Mouse (Mus musculus): Measurements from ENCODE around the gene Upk1a.

Gene Upk1a

DNA sequence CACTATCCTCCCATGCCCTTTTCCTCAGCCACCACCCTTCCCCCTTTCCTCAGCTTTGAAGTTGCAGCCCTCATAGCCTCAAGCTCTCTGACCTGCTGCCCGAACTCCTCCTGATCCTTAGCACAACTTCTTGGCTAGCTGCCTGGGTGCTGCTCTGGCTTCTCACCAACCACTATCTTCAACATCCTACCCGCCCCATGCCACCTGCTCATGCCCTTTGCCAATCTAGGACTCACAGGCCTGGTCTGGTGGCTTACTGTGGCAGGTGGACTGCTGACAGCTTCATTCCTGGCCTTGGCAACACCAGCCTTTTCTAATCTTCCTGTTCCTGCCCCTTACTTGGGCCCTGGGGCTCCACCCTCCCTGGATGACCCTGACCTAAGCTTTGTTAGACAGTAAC, 39.7 kb downstream of the Upk1a start:
- peak; percentile 58 for DNase-seq (ENCODE audit: low spot score)

DNA sequence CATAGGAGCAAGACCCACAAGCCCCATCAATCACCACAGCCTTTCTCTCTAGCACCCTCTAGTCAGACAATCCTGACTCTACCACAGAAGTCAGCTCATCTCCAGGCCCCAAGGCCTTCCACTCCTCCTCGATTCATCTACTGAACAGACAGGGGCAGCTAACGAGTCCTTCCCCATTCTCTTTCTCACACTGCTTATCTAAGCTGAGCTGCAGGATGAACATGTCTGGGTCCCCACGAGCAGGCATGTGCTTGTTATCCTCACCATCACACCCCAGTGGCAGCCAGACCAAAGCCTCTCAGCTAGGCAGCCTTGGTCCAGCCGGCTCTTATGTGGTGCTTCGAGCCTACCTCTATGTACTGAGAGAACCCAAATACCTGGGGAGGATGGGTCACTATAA, 40.3 kb downstream of the Upk1a start:
- no peak for DNase-seq (ENCODE audit: low spot score)

DNA sequence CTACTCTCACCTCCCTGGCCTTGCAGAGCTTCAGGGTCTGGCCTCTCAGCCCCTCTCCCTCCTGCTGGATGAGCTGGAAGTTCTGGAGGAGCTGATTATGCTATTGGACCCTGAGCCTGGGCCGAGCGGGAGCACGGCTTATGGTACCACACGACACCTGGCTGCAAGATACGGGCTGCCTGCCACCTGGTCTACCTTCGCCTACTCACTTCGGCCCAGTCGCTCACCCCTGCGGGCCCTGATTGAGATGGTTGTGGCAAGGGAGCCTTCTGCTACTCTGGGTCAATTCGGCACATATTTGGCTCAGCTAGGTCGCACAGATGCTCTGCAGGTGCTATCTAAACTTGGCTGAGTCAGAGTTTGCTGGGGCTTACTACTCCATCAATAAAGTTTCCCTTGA, 45.1 kb downstream of the Upk1a start:
- no peak for DNase-seq (ENCODE audit: low spot score)

DNA sequence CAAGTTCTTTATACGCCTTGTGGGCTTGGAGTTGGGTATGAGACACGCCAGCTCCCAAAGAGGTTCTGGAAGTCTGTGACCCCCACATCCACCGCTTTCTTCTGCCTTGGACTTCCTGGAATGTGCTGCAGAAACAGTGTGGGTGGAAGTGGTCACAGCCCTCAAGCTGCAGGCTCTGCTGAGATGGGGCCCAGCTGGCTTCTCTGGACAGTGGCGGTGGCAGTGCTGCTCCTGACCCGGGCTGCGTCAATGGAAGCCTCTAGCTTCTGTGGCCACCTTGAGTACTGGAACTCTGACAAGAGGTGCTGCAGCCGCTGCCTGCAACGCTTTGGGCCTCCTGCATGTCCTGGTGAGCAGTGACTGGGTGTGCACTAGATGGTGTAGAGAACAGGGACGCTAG, 46.6 kb downstream of the Upk1a start:
- no peak for DNase-seq (ENCODE audit: low spot score)

DNA sequence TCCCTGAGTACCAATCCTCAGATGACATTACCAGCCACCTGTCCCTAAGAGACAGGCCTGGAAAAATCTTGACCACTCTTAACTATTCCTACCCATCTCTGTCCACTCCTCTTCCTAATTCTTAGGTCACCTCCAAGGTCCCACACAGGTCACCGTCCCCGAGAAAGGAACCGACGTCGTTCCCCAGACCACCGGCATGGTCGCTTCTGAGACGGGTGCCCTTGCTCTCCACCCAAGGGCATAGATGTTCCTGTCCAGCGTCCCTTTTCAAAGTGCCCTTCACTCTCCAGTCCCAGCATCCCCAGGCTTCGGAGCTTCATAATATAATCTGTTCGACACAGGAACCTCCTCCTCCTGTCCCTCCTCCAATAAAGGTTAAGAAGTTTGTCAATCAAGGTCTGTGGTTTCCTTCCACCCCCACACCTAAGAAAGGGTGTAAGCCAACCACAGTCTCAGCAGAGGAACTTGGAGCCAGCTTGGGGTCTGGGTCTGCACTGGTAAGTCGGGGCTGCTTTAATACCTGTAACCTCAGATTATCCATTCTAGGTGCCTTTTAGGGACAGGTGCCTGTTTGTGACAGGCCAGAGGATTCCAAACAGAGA, 47.6 kb downstream of the Upk1a start, which contains the start of gene Igflr1:
Gene Igflr1 (plus strand): TSS at position 458 of the 602 bp plus-strand sequence.
- DNase-seq (ENCODE audit: low spot score) = no peak

DNA sequence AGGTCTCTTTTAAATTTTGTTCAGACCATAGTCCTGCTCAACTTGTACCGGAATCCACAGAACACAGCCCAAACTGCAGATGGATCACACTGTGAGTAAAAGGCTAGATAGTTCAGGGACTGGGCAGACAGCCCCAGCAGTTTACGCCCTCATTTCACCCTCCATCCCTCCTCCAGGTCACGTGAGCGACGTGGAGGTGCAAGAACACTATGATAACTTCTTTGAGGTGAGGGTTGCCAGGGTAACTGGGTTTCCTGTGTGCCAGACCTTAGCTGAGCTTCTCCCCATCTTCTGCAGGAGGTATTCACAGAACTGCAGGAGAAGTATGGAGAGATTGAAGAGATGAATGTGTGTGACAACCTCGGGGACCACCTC, 48.8 kb downstream of the Upk1a start:
- no peak for DNase-seq (ENCODE audit: low spot score)

DNA sequence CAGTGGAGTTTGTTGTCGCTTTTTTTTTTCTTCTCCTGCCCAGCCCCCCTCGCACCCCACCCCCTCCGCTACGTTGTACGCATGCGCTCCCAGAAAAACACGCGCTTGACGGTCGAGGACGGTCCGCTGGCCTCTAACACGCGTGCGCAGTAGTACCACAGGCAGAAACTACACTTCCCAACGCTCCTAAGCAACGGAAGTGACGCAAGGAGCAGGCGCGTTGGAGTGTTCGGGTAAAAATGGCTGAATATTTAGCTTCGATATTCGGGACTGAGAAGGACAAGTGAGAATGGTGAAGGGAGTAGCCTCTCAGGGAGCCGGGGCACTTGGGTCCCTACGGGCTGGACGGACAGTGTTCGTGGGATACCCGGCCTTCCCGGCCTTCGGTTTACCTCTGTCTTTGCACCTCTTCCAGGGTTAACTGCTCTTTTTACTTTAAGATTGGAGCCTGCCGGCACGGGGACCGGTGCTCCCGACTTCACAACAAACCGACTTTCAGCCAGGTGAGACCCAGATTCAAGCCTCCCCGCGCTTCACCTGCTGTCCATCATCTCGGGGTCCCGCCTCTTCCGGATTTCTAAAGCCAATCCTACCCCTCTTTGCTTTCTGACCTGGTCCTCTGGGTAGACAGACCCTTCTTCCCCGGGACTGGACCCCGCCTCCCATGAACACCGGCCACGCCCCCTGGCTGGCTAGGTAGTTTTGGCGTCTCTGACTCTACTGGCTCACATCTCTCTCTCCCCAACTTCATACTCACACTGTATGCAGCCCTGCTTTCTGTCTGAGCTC, 49.3 kb downstream of the Upk1a start, which contains the start of the genes U2af1l4, Gm49396 and Psenen:
Gene U2af1l4 (plus strand): TSS at position 185 of the 789 bp plus-strand sequence.
Gene Gm49396 (plus strand): TSS at position 228 of the 789 bp plus-strand sequence.
Gene Psenen (minus strand): TSS at position 511 of the 789 bp plus-strand sequence.
- DNase-seq (ENCODE audit: low spot score) = peak; percentile 96

DNA sequence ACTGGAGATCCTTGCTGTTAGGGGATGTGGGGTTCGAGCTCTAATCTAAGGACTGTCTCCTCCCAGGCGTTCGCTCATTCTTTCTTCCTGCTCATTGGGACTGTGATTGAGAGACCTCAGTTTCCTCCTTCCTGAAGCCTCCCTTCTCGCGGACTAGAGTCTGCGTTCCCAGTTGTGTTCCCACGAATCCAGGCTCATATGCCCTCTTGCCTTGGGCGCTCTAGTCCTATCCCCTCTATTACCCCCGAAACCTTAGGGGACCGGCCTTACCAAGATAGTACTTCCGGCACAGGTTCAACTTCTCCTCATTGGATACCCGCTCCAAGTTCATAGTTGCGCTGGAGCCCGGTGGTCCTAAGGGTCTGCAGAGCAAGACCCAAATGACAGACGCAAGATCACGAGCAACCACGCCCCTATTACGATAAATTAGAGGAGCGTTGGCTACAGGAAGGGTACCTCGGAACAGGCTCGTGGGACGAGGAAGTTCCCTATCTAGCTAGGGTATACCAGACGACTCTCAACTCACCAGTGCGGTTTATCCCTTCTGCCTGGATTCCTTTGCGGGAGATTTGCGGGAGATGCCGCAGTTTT, 50.0 kb downstream of the Upk1a start:
- no peak for DNase-seq (ENCODE audit: low spot score)

DNA sequence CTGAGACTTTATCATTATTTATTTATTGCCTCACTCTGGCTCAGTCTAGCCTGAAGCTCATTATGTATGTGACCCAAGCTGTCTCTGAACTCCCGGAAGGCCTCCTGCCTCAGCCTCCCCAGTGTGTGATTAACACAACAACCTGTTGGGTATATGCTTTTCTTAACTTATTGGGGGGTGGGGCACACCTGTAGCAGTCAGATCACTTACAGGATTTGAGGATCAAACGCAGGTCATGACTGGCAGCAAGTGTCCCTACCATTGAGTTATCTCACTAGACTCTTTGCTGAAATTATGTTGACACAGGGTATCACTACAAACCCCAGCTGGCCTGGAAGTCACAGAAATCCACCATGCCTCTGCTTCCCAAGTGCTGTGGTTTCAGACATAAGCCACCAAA, 52.4 kb downstream of the Upk1a start:
- DNase-seq (ENCODE audit: low spot score) = no peak

DNA sequence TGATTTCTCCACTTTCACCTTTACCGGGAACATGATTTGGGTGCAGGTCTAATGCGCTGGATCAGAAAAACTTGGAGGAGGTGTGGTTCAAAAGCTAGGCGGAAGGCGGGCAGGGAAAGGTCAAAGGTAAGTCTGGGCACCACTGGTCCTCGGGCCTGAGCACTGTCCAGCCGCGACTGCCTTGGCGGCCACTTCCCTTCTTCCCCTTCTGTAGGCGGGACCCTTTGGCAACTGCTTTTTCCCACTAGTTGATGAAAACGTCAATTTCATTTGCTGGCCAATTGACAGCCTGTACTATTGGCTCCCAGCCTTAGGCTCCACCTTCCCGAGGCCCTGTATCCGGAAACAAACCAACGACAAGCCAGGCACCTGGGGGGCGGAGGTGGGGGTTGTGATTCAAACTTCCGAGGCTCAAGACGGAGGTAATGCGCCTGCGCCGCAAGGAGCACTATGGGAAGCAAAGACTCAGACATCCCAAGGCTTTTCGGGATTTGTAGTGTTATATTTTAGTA, 53.1 kb downstream of the Upk1a start, which contains the start of gene Lin37:
Gene Lin37 (minus strand): TSS at position 396 of the 512 bp plus-strand sequence.
- peak; percentile 98 for DNase-seq (ENCODE audit: low spot score)

DNA sequence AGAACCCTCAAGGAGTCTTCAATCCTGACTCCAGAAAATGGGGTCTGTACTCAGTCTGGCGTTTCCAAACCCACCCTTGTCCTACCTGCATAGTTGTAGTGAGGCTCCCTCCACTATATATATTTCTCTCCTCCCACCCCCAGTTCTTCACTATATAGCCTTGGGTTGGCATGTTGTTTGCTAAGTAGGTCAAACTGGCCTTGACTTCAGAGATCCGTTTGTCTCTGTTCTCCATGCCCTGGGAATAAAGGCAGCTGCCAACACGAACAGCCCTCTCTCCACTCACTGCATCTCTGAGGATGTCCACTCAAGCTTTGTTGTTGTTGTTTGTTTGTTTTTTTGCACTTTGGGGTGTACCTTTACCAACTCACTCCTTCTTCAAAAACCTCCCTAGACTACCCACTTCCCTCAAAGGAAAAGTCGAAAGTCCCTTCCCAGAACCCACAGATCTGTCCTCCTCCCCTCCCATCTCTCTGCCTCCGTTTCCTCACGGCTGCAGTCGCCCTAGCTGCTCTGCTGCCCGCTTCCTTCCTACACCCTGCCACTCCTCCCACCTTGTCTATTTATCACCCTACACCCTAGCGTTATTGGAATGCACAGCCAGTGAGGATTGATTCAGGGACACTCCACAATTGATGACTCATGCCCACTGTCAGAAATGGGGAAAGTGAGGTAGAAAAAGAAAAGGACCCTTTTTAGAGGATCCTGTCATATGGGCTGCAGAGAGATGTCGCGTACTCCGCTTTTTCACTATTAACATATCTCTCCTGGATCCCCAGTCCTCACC, 53.8 kb downstream of the Upk1a start:
- DNase-seq (ENCODE audit: low spot score) = no peak

DNA sequence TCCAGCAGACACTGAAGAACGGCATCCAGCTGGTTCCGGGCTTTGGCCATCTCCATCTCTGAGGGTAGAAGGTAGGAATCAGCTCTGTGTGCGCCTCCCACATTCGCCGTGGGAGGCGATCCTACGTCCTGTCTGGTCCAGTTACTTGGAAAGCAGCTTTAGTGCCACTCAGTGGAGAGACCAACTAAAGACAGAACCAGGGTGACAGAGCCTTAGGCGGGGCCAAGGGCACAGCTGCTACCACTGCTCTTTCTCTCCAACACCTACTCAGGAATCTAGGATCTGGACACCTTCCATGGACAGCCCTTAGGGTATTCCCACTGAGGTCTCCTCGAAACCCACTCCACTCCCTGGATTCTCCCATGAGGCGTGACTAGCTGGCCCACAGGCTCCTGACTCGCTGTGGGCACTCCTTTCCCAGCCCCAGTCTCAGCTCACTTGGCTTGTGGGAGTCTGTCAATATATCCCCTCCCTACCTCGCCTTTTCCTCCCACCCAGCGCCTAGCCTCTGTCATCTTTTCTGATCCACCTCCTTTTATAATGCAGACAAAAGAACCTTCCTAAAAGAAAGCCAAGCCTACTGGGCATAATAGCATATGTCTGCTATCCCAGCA, 54.6 kb downstream of the Upk1a start:
- no peak for DNase-seq (ENCODE audit: low spot score)

DNA sequence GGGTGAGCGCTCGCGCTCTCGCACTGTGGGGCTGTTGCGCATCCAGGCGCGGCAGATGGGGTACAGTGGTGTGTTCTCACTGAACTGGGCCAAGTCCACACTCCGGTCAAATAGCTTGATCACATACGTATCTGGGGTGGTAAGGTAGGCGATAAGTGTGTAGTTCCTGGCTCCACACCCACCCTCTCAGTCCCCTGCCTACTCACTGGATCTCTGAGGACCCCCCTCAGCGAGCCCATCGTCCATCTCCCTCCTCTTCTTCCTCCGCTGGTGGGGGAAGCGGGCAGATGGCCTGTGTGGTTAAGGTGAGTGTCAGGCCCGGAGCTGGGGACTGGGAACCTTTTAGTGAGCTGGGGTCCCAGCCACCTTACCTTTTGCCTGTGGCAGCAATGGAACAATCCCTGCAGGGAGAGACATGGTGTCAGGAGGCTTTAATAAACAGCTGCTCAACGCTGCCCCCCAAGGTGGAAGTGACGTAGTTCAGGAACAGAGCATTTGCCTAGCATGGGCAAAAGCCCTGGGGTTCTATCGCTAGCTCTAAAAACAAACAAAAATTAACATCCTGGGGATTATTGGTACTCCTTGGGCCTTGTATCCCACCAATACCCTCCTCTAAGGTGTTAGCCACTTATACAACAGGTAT, 55.6 kb downstream of the Upk1a start:
- no peak for DNase-seq (ENCODE audit: low spot score)

DNA sequence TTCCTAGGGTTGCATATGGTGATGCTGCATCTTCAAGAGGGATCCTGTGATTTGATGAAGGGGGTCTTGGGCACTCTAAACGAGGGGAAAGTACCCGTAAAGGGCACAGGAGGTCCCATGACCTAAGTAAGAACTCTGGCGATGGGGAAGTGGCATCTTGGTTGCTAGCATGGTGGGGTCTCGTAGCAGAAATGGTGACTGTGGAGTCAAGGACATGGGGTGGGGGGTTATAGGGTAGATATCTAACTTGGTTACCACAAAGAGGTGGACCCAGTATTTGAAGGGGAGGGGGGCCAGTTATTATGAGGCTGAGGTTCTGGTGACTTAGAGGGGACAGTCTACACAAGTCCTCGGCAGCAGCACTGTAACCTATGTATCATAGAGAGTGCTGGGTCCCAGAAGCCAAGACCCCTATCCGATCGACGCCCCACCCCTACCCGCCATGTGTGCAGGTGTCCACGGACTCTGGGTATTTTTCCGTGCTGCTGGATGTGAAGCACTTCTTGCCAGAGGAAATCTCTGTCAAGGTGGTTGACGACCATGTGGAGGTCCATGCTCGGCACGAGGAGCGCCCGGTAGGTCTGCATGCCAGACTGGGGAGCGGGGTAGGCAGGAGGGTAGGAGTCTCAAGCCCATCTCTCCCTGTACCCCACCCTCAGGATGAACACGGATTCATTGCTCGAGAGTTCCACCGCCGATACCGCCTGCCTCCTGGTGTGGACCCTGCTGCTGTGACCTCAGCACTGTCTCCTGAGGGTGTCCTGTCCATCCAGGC, 58.6 kb downstream of the Upk1a start:
- no peak for DNase-seq (ENCODE audit: low spot score)

All from ovary, adult 18-20 months (tissue).